Mouse (Mus musculus): ENCODE measurements at regions not wholly inside any gene's neighbourhood (a gene's known extent, or its start where the extent isn't known, plus 50 kb on each side); places are given as distances from the start of the nearest gene placed in this dataset.

- Histone ChIP-seq H3K27ac (ENCODE audit: control insufficient read depth, low read depth, low read length) (no peak overlapping the region), H3K36me3 (ENCODE audit: control insufficient read depth in 1 of 2, insufficient read depth in 2 of 2, low read length in 2 of 2) (no peaks in the 10 kb centered on the region), H3K4me3 (ENCODE audit: control insufficient read depth in 1 of 2, insufficient read depth in 1 of 2, low read depth in 2 of 2, low read length in 2 of 2) (no peak overlapping the region), H3K9me3 (replicated peaks; ENCODE audit: insufficient read depth, low read length) (no peaks in the 10 kb centered on the region), H3K9ac (ENCODE audit: control insufficient read depth, low read depth, low read length, poor library complexity, severe bottlenecking) (no peak overlapping the region), H3K4me1 (ENCODE audit: control insufficient read depth in 1 of 2, insufficient read depth in 2 of 2, low read length in 2 of 2) (no peaks in the 10 kb centered on the region), H3K79me2 (ENCODE audit: control insufficient read depth, insufficient read depth, low read length, poor library complexity) (no peaks in the 10 kb centered on the region), H3K27me3 (ENCODE audit: control insufficient read depth in 1 of 2, insufficient read depth in 2 of 2, low read length in 2 of 2) (no peaks in the 10 kb centered on the region)
- TF ChIP-seq ZKSCAN1 (IDR thresholded peaks at IDR 0.05; ENCODE audit: low read depth, low read length) (no peak), MEF2A (IDR thresholded peaks at IDR 0.05; ENCODE audit: extremely low read depth, insufficient replicate concordance, low read depth, low read length, poor library complexity, severe bottlenecking) (no peak), POLR2AphosphoS5 (IDR thresholded peaks at IDR 0.05; ENCODE audit: borderline replicate concordance, low read depth, low read length) (no peak)
- no peak for DNase-seq (ENCODE audit: low read depth, low spot score)
Measured at GRCm38 (mm10) chr12:29343147-29343852, 184.9 kb upstream of the Myt1l start.

- DNase-seq (ENCODE audit: low read depth, low spot score) = no peak
- Histone ChIP-seq H3K4me3 (ENCODE audit: control insufficient read depth in 1 of 2, insufficient read depth in 1 of 2, low read depth in 2 of 2, low read length in 2 of 2) (no peak overlapping the region), H3K9me3 (replicated peaks; ENCODE audit: insufficient read depth, low read length) (no peaks in the 10 kb centered on the region), H3K36me3 (ENCODE audit: control insufficient read depth in 1 of 2, insufficient read depth in 2 of 2, low read length in 2 of 2) (no peaks in the 10 kb centered on the region), H3K4me1 (ENCODE audit: control insufficient read depth in 1 of 2, insufficient read depth in 2 of 2, low read length in 2 of 2) (no peaks in the 10 kb centered on the region), H3K27me3 (ENCODE audit: control insufficient read depth in 1 of 2, insufficient read depth in 2 of 2, low read length in 2 of 2) (no peaks in the 10 kb centered on the region), H3K27ac (ENCODE audit: control insufficient read depth, low read depth, low read length) (no peak overlapping the region), H3K9ac (ENCODE audit: control insufficient read depth, low read depth, low read length, poor library complexity, severe bottlenecking) (no peak overlapping the region), H3K79me2 (ENCODE audit: control insufficient read depth, insufficient read depth, low read length, poor library complexity) (no peaks in the 10 kb centered on the region)
- TF ChIP-seq GATA1 (IDR thresholded peaks at IDR 0.05; ENCODE audit: low read depth, low read length) = no peak
- TF ChIP-seq TCF12 (IDR thresholded peaks at IDR 0.05; ENCODE audit: low read depth, low read length) = no peak
- TF ChIP-seq MYB (IDR thresholded peaks at IDR 0.05; ENCODE audit: low read depth, low read length) = no peak
Measured at GRCm38 (mm10) chr12:29348698-29349097, 179.5 kb upstream of the Myt1l start.

- no peak overlapping the region for H3K9ac ChIP-seq (ENCODE audit: control insufficient read depth, low read depth, low read length, poor library complexity, severe bottlenecking)
- no peak for DNase-seq (ENCODE audit: low read depth, low spot score)
- no peaks in the 10 kb centered on the region for H3K27me3 ChIP-seq (ENCODE audit: control insufficient read depth in 1 of 2, insufficient read depth in 2 of 2, low read length in 2 of 2)
Measured at GRCm38 (mm10) chr12:29349146-29349850, 178.9 kb upstream of the Myt1l start.

More at GRCm38 (mm10) chr12:29349146-29349850, 178.9 kb upstream of the Myt1l start:
- no peak overlapping the region for H3K4me3 ChIP-seq (ENCODE audit: control insufficient read depth in 1 of 2, insufficient read depth in 1 of 2, low read depth in 2 of 2, low read length in 2 of 2)
- no peaks in the 10 kb centered on the region for H3K9me3 ChIP-seq (replicated peaks; ENCODE audit: insufficient read depth, low read length)
- no peaks in the 10 kb centered on the region for H3K36me3 ChIP-seq (ENCODE audit: control insufficient read depth in 1 of 2, insufficient read depth in 2 of 2, low read length in 2 of 2)
- no peak overlapping the region for H3K27ac ChIP-seq (ENCODE audit: control insufficient read depth, low read depth, low read length)
- TF ChIP-seq ZMIZ1 (IDR thresholded peaks at IDR 0.05; ENCODE audit: low read depth, low read length) = no peak
- TF ChIP-seq POLR2AphosphoS5 (IDR thresholded peaks at IDR 0.05; ENCODE audit: borderline replicate concordance, low read depth, low read length) = no peak
- TF ChIP-seq NELFE (IDR thresholded peaks at IDR 0.05; ENCODE audit: low read depth, low read length) = no peak
- no peak for TF ChIP-seq RAD21 (IDR thresholded peaks at IDR 0.05; ENCODE audit: low read depth, low read length)
- no peak for TF ChIP-seq KAT2A (conservative IDR thresholded peaks at IDR 0.05; ENCODE audit: low read depth, low read length)
- TF ChIP-seq UBTF (IDR thresholded peaks at IDR 0.05; ENCODE audit: borderline replicate concordance, insufficient read depth, low read depth, low read length) = no peak
- TF ChIP-seq SMC3 (IDR thresholded peaks at IDR 0.05; ENCODE audit: low read depth, low read length) = no peak
- TF ChIP-seq BHLHE40 (IDR thresholded peaks at IDR 0.05; ENCODE audit: borderline replicate concordance, low read depth, low read length) = no peak
- no peak for TF ChIP-seq JUND (IDR thresholded peaks at IDR 0.05; ENCODE audit: low read depth, low read length)
- no peak for TF ChIP-seq GABPA (IDR thresholded peaks at IDR 0.05; ENCODE audit: low read depth, low read length)
- no peak for TF ChIP-seq POLR2A (IDR thresholded peaks at IDR 0.05; ENCODE audit: control insufficient read depth in 1 of 2, insufficient read depth in 1 of 2, low read depth in 1 of 2, low read length in 2 of 2, poor library complexity in 1 of 2)
- TF ChIP-seq TBP (IDR thresholded peaks at IDR 0.05; ENCODE audit: low read depth, low read length) = no peak
- TF ChIP-seq ETS1 (IDR thresholded peaks at IDR 0.05; ENCODE audit: low read depth, low read length) = no peak
- TF ChIP-seq CTCF (IDR thresholded peaks at IDR 0.05 in 2 of 3, conservative IDR thresholded peaks at IDR 0.05 in 1 of 3; ENCODE audit: control insufficient read depth in 1 of 3, insufficient read depth in 1 of 3, low read depth in 2 of 3, low read length in 3 of 3, poor library complexity in 1 of 3, severe bottlenecking in 1 of 3) = no peak
- TF ChIP-seq RCOR1 (IDR thresholded peaks at IDR 0.05; ENCODE audit: low read depth, low read length) = no peak
- no peak for TF ChIP-seq MAFK (IDR thresholded peaks at IDR 0.05; ENCODE audit: borderline replicate concordance, low read depth, low read length)
- no peak for TF ChIP-seq ZNF384 (IDR thresholded peaks at IDR 0.05; ENCODE audit: low read depth, low read length)
- no peak for TF ChIP-seq E2F4 (IDR thresholded peaks at IDR 0.05; ENCODE audit: borderline replicate concordance, low read depth, low read length)
- TF ChIP-seq ELF1 (IDR thresholded peaks at IDR 0.05; ENCODE audit: low read depth, low read length) = no peak
- H3K4me1 ChIP-seq (ENCODE audit: control insufficient read depth in 1 of 2, insufficient read depth in 2 of 2, low read length in 2 of 2) = no peaks in the 10 kb centered on the region
- no peaks in the 10 kb centered on the region for H3K79me2 ChIP-seq (ENCODE audit: control insufficient read depth, insufficient read depth, low read length, poor library complexity)

All from MEL (cell line).